Mouse (Mus musculus) megakaryocyte, embryonic 14.5 days (primary cell): ENCODE results near the gene Trim44. TPM values are rescaled to one million over a fixed set of nuclear protein-coding genes. Genes with fewer than 3 reads are reported as not detected.
A peak's percentile ranks its signal among the peaks of the same experiment; 100 is the strongest.

Experiments used
- H3K27me3 ChIP-seq: replicated peaks from 2 replicates; pipeline ENCODE3; 2012; ENCODE audit warnings: inconsistent platforms
- H3K36me3 ChIP-seq: replicated peaks from 2 replicates; pipeline ENCODE3; 2012; ENCODE audit warnings: low read length, inconsistent platforms, mixed read lengths
- H3K4me1 ChIP-seq: 2 replicates; pipeline ENCODE4 v1.6.1; 2012; ENCODE audit warnings: inconsistent platforms
- H3K4me3 ChIP-seq: replicated peaks from 2 replicates; pipeline ENCODE3; 2012; ENCODE audit warnings: moderate library complexity, mild to moderate bottlenecking, inconsistent platforms
- H3K9me3 ChIP-seq: 2 replicates; pipeline ENCODE4 v1.6.1; 2012; ENCODE audit warnings: inconsistent platforms
- FLI1 ChIP-seq: IDR thresholded peaks from 2 replicates; pipeline ENCODE4 v1.6.1; 2012; ENCODE audit warnings: low read length, inconsistent platforms, mixed read lengths
- GATA1 ChIP-seq: IDR thresholded peaks from 3 replicates; pipeline ENCODE4 v1.6.1; 2012; ENCODE audit warnings: mixed read lengths, low read length, inconsistent platforms, borderline replicate concordance
- polyA plus RNA-seq: library from polyadenylated mRNA; stranded (reverse); fragments of >175 nt; gene quantifications from 2 replicates; pipeline ENCODE4 v1.2.3, GENCODE M21; 2012; ENCODE audit warnings: low replicate concordance; ENCODE audit not compliant: insufficient read depth

Trim44 gene
- polyA plus RNA-seq, 1 experiment = 3.5 TPM

- Histone ChIP-seq H3K4me3 (no peak overlapping the region), H3K27me3 (no peaks in the 10 kb centered on the region)
Observed at GRCm38 (mm10) chr2:102406324-102407304, 1.0 kb downstream of the Trim44 start.

GRCm38 (mm10) chr2:102403982-102404381 is 3.6 kb downstream of the Trim44 start:
- TF ChIP-seq GATA1 (no peak), FLI1 (no peak)
- H3K4me3 ChIP-seq = no peak overlapping the region
- H3K27me3 ChIP-seq = no peaks in the 10 kb centered on the region
- H3K36me3 ChIP-seq = peaks cover 3% of the 10 kb centered on the region
- no peaks in the 10 kb centered on the region for H3K9me3 ChIP-seq
- H3K4me1 ChIP-seq = peaks cover 36% of the 10 kb centered on the region

More at GRCm38 (mm10) chr2:102406324-102407304, 1.0 kb downstream of the Trim44 start:
- H3K9me3 ChIP-seq = no peaks in the 10 kb centered on the region
- H3K36me3 ChIP-seq = no peaks in the 10 kb centered on the region
- H3K4me1 ChIP-seq = peaks cover 12% of the 10 kb centered on the region; the same call in 1 of the 2 replicates
- TF ChIP-seq FLI1 (no peak), GATA1 (no peak)

- H3K4me1 ChIP-seq = peaks cover 38% of the 10 kb centered on the region
- H3K36me3 ChIP-seq = peaks cover 3% of the 10 kb centered on the region
- H3K27me3 ChIP-seq = no peaks in the 10 kb centered on the region
- no peaks in the 10 kb centered on the region for H3K9me3 ChIP-seq
- H3K4me3 ChIP-seq = no peak overlapping the region
- no peak for TF ChIP-seq FLI1
- TF ChIP-seq GATA1 = no peak
Observed at GRCm38 (mm10) chr2:102403306-102403705, 4.3 kb downstream of the Trim44 start.

- no peaks in the 10 kb centered on the region for H3K27me3 ChIP-seq
- TF ChIP-seq FLI1 = no peak
- H3K9me3 ChIP-seq = no peaks in the 10 kb centered on the region
- peaks cover 35% of the 10 kb centered on the region for H3K4me1 ChIP-seq
- peaks cover 3% of the 10 kb centered on the region for H3K36me3 ChIP-seq
- peak overlapping the region; percentile 96 for H3K4me3 ChIP-seq
Observed at GRCm38 (mm10) chr2:102401352-102401692, 6.3 kb downstream of the Trim44 start.

DNA sequence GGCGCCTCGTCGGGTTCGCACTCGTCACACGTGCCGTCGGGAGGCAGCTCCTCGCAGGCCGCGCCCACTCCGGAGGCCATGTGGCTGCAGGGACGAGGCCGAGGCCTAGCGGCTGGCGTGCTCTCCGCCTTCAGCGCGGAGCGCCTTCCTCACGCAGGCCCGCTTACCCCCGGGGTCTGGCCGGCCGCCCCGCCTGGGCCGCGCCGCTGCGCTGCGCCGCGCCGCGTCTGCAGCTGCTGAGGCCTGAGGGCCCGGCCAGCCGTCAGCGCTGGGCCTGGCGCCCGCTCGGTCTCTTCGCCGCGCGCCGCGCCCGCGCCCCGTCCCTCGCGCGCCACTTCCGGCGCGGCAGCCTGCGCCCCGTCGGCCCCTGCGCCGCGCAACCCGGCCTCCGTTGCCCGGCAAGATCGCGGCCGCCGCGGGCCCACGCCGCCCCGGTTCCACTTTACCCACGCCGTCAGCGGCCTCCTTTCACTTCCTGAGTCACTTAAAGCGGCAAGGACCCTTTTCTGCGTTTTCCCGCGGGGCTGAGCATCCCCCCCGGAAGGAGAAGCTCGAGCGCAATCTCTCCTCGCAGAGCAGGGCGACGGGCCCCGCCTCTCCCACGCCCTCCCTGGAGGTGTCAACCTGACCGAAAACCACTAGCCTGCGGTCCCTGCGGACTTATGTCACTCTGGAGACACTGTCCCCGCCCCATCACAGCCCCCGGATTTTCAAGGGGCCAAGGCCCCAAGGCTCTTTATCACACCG is 6.8 kb downstream of the Trim44 start:
- no peaks in the 10 kb centered on the region for H3K27me3 ChIP-seq
- peaks cover 33% of the 10 kb centered on the region for H3K4me1 ChIP-seq
- TF ChIP-seq FLI1 (no peak), GATA1 (no peak)
- no peaks in the 10 kb centered on the region for H3K9me3 ChIP-seq
- peak overlapping the region; percentile 96 for H3K4me3 ChIP-seq
- peaks cover 3% of the 10 kb centered on the region for H3K36me3 ChIP-seq

DNA sequence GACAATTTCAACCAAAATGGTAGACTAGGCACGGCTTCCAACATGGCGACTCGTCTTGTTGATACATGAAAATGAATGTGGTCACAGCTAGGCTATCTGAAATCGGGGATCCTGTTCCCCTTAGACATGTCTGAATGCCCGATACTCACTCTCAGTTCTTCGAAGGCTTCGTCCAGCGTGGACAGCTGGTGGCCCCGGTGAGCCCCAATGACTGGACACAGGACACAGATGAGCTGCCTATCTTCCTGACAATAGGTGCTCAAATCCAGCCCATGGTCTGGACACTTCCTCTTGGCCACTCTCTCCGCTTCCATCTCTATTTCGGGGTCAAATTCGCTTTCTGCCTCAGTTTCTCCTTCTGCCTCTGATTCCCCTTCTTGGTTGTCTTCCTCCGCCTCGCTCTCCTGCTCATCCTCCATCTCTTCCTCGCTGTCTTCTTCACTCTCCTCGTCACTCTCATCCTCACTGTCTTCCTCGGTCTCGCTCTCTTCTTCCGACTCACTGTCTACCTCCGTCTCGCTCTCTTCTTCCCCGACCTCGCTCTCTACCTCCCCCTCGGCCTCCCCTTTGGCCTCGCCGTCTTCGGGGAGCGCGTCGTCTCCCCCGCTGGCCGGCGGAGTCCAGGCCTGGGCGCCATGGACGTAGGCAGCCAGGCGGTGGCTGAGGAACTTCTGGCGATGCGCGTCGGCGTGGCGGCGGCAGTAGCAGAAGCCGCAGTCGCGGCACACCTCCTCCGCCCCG is 7.6 kb downstream of the Trim44 start:
- H3K4me1 ChIP-seq = peaks cover 33% of the 10 kb centered on the region
- no peaks in the 10 kb centered on the region for H3K27me3 ChIP-seq
- H3K4me3 ChIP-seq = peak overlapping the region; percentile 96
- H3K9me3 ChIP-seq = no peaks in the 10 kb centered on the region
- TF ChIP-seq FLI1 = no peak
- no peak for TF ChIP-seq GATA1
- H3K36me3 ChIP-seq = peaks cover 3% of the 10 kb centered on the region

DNA sequence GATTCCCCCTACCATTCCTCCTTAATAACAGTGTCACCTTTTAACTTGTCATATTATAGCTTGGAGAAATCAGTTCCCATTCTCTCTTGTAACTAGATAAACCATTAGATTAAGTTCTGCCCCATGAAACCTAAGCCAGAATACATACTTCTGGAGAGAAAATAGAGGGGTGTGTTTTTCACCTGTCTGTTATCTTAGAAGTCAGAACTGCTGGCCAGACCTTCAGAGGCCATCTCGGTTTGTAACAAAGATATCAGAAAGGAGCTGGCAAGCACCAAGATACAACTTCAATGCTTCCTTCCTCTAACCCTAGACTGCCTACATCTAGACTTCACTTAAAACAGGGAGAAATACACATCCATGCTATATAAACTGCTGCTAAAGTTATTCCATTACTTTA is 11.1 kb downstream of the Trim44 start:
- peaks cover 43% of the 10 kb centered on the region for H3K4me1 ChIP-seq
- H3K27me3 ChIP-seq = no peaks in the 10 kb centered on the region
- TF ChIP-seq FLI1 (no peak), GATA1 (no peak)

GRCm38 (mm10) chr2:102393457-102393856 is 14.2 kb downstream of the Trim44 start:
- H3K27me3 ChIP-seq = no peaks in the 10 kb centered on the region
- H3K4me1 ChIP-seq = peaks cover 19% of the 10 kb centered on the region; the same call in 1 of the 2 replicates
- no peaks in the 10 kb centered on the region for H3K9me3 ChIP-seq
- no peak for TF ChIP-seq FLI1
- no peak for TF ChIP-seq GATA1
- H3K36me3 ChIP-seq = no peaks in the 10 kb centered on the region
- H3K4me3 ChIP-seq = no peak overlapping the region

More for the DNA sequence above, 11.1 kb downstream of the Trim44 start:
- Histone ChIP-seq H3K4me3 (no peak overlapping the region), H3K36me3 (peaks cover 3% of the 10 kb centered on the region), H3K9me3 (no peaks in the 10 kb centered on the region)

GRCm38 (mm10) chr2:102385328-102385902 is 22.2 kb downstream of the Trim44 start:
- H3K4me1 ChIP-seq = peaks cover 29% of the 10 kb centered on the region
- no peak for TF ChIP-seq FLI1
- TF ChIP-seq GATA1 = no peak

More at GRCm38 (mm10) chr2:102385328-102385902, 22.2 kb downstream of the Trim44 start:
- Histone ChIP-seq H3K36me3 (peaks cover 8% of the 10 kb centered on the region), H3K27me3 (no peaks in the 10 kb centered on the region), H3K9me3 (no peaks in the 10 kb centered on the region), H3K4me3 (no peak overlapping the region)
